Mouse (Mus musculus) c-Kit-positive CD71-positive TER-119-positive erythroid progenitor cells, embryonic 14.5 days (primary cell): ENCODE measurements around the gene Spice1.
A peak's percentile ranks its signal among the peaks of the same experiment; 100 is the strongest.

ENCODE experiments used
- DNase-seq: peaks from one replicate; pipeline ENCODE4 v3.0.0-alpha.2; 2013; ENCODE audit warnings: low spot score

The Spice1 gene

DNA sequence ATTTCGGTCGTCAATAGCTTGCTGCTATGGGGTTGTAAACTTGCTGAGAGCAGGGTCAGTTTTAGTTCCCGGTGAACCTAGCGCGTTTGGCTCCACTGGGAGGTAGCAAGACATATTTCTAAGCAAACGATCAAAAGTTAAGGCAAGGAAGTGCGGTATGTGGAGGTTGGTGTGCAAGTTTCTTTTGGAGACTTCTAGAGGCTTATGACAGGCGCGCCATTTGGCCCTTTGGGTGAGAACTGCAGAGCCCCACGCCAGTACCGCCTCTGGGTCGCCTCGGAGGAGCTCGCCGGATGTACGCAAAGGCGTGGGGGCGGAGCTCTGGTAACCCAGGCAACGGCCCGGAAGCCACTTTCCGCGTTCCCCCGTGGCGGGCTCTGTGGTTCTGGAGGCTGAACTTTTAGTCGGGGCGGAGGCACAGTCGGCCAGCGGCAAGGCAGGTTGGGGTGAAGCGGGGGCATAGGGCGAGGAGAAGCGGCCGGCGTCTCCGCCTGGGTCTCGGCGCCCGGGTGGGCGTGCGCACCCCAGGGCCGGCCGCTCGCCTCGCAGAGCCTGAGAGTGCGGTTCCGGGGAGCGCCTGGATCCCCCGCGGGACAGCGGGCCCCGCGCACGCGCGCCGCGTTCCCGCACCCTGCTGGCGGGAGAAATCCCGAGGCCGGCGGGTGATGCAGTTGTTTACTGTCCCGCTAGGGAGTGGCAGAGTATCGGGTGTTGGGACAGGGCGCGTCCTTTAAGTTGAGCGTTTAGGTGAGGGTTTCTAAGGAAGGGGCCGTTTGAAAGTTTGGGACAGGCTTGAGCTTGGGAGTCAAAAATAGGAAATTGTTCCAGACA, at the start of gene Spice1:
Gene Spice1, plus strand, starts transcription at position 51 of the 831 bp plus-strand sequence.
- peak; percentile 90 for DNase-seq

DNA sequence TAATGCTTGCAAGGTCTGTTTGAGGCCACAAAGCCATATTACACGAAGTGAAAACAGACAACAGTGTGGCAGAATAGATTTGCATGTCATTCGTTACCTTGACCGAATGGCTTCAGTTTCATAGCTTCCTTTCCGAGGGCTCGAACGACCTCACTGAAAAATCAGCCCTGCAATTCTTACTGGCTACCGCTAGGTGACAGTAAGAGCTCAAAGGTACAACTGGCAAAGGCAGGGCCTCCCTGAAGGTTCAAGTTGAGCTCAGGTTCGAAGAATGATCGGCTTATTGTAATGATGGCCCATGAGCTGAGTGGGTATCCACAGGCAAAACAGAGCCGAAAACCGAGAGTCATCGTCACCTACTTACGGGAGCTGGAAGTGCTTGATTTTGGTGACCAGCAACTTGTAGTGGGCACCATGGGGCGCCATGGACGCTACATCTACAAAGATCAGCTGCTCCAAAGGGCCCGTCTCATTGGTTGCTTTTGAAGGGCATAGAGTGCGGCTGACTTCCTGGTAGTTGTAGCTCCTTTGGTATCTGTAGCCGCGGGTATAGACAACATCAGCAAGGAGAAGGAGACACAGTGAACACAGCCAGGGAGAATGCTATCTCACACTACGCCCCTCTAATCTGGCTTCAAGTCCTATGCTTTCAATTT, 47.4 kb upstream of the Spice1 start:
- peak; percentile 19 for DNase-seq

DNA sequence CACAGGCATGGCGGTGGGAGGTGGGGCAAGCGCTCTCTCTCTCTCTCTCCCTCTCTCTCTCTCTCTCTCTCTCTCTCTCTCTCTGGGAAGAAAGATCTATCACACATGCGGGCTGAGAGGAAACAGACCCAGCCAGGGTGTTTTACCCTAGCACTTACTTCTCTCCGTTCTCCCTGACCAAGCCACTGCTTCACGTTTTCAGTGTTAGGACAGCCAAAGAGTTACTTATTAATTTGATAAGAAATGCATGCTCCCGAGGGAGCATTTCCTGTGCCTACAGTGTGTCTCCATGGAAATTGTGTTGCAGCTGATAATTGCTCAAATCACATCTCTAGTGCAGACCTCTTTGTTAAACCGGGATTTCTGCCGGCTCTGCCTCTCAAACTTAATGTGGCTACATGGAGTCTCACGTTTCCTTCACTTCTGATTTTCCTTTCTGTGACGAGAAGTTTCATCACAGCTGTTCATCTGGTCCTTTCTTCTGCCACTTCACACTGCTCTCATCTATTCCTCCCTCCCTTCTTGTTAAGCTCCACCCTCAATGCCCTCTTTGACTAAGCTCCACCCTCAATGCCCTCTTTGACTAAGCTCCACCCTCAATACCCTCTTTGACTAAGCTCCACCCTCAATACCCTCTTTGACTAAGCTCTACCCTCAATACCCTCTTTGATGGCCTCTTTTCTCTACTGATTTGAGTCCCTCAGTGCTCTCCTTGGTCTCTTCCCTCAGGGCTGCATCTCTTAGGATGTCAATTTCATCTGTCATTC, 44.6 kb upstream of the Spice1 start:
- DNase-seq, result no peak

DNA sequence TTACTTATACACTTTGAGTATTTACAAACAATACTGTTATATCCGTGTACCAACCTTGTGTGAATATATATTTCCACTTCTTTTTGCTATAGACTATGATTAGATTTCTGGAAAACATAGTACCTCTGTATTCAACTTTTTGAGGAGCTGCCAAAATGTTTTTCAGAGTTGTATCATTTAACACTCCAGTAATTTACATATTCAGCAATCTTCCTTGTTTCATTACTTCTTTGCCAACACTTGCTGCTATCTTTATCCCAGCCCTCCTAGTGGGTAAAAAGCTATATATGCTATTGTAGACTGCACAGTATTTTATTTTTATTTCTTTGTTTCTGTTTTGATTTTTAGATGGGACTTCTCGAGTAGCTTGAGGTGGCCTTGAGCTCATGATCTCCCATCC, 43.1 kb upstream of the Spice1 start:
- DNase-seq, result no peak

DNA sequence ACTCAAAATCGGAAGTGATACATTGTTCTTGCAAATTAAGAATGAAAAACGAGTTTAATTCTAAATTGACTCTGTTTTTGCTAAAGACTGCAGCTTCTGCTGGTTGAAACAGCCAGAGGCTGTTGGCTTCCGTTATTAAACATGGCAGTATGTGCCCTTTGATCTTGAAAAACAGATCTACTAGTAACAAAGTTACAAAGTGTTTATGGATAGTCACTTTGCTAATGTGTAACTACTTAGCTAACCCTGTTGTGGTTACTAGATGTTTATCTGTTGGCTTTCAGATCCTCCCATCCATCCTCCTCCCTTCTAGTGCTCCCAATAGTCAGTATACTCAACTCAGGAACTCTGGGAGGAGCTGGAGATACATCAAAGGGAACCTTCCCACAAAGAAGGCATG, 41.3 kb upstream of the Spice1 start:
- DNase-seq, result no peak

DNA sequence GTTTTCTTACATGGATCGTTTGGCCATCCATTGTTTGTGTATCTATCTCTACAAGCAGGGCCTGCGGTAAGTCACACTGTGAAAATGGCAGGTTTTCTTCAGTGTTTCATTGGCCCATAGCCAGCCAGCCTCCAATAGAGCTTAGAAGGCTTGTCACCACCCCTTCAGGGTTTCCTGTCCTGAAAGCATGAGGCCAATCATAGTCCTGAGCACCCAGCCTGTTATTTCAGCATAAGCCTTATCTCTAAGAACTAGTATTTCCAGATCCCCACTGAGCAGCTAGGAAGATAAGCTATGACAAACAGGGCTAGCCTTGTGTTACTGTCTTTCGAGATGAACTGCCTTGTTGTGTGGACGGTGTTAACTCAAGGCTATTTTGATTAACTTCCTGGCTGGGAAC, 33.5 kb upstream of the Spice1 start:
- no peak for DNase-seq

DNA sequence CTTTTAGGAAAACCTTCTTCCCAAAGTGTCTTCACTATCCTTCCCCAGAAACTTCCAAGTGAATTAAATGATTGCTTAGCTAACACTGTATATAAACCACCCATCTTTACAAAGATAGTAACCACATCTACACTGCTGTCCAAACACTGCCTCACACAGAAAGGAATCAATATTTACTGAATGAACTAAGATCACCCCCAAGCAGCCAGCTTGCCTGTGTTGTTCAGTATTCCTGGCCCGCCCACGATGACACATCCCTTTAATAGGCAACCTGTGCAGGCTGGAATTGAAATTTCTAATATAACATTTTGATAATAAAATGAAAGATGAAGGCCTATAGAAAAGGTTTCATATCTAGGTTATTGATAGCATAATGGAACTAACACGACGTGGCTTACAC, 30.6 kb upstream of the Spice1 start:
- no peak for DNase-seq

DNA sequence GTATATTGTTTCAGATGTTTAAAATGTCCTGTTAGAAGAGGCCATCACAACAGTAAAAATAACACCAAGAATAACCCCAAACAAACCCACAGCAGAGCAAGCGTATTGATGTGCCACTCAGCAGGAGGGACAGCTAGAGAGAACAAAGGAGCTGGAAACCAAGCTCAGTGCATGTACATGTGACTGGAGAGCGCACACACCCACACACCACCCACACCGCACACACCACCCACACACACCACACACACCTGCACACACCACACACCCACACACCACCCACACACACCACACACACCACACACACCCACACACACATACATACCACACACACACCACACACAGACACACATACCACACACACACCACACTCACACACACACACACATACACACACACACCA, 26.7 kb upstream of the Spice1 start:
- no peak for DNase-seq

DNA sequence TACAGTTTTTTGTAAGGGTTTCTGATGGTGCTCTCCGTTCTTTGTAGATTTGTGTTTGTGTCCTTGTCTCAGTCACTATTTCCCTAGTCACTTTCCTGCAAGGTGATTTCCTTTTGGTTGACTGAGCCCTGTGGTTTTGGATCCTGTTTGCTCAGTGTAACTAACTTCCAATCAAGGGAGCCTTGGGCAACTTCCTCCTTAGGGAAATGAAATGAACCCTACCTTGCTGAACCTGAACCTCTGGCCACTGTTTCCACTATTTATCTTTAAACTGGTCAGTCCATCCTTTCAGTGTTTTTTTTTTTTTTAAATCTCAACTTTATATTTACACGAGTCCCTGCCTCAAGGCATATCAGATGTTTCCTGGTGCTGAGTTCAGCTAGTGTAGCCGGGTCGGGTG, 18.3 kb upstream of the Spice1 start:
- no peak for DNase-seq

DNA sequence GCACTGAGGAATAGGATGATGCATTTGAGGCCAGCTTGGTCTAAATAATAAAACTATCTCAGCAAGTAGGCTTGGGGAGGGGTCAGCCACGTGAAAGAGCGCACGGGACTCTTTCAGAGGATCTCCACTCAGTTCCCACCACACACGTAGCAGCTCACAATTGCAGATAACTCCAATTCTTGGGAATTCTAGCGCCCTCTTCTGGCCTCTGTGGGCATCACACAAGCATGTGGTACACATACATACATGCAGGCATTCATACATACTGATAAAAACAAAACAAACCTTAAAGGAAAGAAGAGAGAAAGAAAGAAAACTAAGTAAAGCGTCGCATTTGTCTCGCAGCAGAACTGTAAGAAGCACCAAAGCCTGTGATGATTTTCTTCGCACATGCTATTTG, 16.3 kb upstream of the Spice1 start:
- no peak for DNase-seq

DNA sequence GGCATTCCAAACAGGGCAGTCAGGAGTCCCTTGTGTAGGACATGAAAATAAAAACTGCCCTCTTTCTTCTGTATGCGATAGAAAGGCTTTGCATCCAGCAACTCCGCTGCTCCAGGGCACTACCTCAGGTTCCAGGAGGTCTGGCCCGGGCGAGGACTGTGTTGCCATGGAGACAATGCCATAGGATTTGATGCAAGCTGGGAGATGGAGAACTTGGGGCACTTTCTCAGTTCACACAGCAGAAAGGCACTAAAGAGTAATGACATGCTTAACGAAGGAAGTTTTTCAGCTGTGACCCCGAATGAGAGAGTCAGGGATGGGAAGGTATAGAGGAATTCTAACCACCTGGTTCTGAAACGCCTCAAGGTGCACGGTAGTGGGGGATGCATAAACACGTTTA, 15.8 kb upstream of the Spice1 start:
- DNase-seq, result no peak

DNA sequence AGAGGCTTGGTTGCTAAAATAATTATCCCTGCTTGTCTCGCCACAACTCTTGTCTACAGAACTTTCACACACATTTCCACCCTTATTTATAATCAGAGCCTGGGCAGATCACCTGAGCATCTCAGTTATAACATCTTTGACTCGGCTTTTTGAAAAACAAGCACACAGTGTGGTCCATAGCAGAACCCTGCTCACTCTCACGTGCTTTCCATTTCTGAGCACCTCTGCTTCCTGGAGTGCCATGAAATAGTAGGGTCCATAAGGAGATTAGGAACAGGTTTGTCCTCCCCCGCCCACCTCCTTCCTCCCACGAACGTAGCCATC, 15.3 kb upstream of the Spice1 start:
- no peak for DNase-seq

DNA sequence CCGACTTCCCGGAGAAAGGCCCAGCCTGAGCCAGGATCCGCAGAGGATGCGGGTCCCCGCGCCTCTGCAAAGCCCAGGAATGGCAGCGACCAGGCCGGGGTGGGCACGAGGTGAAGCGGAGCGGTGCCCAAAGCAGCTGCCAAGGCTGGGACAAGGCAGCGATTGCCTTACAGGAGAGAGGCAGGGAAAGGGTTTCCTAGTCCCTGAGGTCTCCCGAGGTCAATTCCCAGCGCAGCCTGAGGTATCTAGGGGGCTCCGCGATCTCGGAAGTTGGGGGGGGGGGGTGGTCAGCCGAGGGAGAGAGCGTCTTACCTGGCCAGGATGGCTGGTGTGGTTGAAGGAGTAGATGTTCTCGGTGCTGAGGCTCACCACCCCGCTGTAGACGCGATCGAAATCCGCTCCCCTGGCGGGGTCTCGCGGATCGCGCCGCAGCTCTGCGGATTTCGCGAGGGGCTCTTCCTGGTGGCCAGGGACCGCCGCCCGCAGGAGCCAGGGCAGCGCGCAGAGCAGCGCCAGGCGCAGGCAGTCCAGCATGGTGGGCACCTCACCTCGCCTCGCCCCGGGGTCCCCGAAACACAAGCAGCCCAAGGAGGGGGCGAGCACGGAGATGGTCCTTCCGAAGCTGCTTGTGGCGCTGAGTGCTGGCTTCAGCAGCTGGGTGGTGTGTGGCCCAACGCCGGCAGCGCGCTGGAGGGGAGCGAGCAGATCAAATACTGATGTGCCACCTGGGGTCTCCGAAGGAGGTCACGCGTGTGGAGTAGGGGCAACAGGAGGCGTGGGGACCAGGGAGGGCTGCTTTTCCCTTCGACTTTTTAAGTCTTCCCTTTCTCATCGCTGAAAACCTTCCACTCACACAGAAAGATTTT, 14.7 kb upstream of the Spice1 start:
- no peak for DNase-seq

DNA sequence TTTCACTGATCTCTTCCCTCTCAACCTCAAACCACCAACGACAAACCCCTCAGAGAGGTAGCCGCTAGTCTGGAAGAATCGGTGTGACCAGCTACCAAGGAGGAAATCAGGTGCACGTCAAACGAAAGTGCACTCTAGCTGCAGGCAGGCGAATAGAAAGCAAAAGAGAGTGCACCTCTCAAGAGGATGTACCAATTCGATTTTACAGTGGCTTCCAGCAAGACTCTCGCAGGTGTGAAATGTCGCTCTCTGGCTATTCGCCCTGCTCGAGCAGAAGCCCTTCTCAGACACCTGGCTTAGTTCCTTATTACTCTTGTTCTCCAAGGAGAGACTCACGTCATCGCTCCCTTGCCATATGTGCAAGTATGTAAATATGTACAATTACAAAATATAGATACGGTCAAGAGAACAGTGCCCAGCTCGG, 14.0 kb upstream of the Spice1 start, which contains the start of gene Sidt1:
Gene Sidt1, minus strand, starts transcription at position 336 of the 424 bp plus-strand sequence.
- no peak for DNase-seq

DNA sequence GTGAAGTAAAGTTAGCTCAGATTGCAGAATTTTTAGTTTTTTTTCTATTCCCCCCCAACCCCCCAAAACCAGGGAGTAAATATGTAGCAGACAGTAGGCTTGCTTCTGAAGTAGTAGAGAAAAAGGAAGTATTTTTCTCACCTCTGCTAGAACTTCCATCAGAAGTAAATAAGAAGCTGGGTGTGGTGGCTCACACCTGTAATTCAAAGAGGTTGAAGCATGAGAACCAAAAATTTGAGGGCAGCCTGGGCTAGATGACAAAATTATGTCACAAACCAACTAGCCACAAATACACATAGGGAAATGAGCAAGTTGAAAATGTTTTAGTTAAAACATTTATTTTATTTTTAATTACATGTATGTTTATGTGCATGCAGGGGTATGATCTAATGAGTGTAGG, 9.4 kb upstream of the Spice1 start:
- DNase-seq, result no peak

DNA sequence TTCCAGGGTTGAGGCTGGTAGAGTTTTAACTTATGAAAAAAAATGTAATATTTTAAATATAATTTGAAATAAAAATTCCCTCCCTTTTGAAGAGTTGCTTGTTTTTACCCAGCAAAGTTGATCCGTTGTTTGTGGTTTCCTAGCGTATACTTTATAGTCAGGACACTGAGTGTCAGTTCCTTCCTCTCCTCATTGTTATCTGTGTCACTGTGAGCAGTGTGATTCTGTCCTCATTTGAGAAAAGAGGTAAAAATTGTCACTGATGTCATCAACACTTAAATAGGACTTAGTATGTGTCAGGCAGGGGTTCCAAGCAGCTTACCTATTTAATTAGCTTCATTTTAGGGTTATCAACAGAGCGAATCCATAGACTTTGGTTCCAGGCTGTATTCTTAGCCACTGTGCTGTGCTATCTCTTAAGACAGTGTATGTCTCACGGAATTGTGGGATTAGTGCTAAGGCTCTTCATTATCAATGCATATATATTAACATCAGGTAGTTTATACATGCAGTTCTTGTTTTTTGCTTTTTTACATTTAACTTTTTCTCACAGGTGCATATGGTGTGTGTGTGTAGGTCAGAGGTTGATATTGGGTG, 3.0 kb downstream of the Spice1 start:
- DNase-seq, result no peak

DNA sequence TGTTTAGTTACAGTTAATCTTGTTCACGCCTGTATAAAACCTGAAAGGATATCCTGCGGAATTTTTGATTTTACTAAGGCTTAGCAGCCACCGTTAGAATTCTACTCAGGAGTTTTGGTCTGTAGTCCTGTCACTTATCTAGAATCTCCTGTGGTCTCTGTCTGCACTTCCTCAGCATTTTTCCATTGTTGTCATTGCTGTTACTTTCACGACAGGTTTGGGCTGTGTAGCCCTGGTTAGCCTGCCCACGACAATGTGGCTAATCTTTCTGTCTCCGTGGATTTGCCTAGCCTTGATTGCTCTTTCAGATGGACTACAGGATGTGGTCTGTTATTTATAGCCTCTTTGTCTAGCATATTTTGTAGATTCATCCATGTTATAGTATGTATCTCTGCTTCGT, 9.4 kb downstream of the Spice1 start:
- no peak for DNase-seq

DNA sequence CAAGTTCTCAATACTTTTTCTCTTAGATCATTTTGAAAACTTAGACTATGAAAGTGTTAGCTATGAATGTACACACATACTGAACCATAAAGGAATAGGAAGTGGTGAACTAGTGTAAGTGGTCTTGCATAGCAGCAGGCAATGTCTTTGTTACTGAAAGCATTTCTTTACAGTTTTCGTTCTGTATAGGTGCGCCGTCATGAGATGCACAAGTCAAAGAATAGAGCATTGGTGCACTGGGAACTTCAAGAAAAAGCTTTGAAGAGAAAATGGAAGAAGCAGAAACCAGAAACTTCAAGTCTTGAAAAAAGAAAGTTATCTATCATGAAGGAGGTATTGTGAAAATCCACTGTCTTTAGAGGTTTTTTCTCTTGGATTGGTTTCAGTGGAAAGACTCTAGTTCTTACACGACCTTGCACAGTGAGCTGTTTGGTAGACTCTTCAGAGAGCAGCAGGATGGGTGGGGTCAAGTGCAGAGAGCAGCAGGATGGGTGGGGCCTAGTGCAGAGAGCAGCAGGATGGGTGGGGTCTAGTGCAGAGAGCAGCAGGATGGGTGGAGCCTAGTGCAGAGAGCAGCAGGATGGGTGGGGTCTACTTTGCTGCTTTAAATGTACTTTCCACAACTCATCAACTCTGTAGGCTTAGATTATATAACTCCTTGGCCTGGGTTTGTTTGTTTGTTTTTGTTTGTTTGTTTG, 10.8 kb downstream of the Spice1 start:
- peak; percentile 85 for DNase-seq

DNA sequence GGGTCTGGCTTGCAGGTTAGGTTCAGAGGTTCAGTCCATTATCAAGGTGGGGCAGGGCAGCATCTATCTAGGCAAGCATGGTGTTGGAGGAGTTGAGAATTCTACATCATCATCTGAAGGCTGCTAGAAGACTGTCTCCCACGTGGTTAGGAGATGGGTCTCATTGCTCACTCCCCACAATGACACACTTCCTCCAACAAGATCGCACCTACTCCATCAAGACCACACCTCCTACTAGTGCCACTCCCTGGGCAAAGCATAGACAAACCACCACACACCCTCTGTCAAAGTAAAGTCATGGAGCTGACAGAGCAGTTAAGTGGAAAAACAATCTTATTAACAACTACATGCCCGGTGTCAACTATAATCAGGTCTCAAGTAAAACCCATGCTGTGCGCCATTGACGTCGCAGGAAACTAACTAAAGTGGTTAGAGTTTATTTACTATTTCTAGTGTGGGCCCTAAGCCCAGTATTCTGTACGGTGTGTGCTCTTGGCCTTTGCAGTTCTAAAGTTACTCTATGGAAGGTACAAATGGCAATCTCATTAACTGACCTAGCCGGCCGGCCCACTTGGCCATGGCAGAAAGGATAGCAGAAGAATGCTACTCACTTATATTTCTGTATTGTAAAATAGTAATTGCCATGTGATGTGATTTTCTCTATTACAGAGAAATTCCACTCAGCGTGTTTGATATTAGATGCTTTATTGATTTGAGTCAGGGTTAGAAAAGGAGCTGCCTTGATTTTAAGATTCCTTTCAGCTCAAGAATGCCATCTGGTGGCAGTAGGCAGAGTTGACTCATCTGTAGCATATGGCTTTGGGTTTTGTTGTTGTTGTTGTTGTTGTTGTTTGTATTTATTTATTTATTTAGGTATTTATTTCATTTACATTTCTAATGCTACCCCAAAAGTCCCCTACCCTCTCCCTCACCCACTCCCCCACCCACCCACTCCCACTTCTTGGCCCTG, 15.3 kb downstream of the Spice1 start:
- DNase-seq, result peak; percentile 40

DNA sequence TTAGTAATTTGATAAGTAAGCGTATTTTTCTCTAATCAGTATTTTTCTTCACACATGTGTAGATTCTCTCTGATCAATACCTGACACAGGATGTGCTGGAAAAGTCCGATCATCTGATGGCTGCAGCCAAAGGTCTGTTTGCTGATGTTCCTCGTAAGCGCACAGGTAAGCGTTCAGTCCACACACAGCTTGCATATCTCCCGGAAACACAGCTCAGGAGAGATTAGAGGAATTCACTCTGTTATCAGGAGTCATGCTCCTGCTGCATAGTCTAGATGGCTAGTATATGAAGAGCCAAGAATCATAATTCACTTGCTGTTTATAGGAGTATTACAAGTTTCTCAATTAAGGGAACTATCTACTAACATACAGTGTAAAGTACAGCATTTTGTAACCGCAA, 18.6 kb downstream of the Spice1 start:
- no peak for DNase-seq
